ENCODE assay signal across 8 mouse cellular contexts in genomic region chr2:92375099-92375623, GRCm38 (mm10). TPM values are rescaled to one million over a fixed set of nuclear protein-coding genes. Genes with fewer than 3 reads are reported as not detected.
DNase-seq lines count a peak whose midpoint lies in the region; ATAC-seq lines count a peak whose summit lies in the region.

No protein-coding gene starts in this region.

- H3K27ac ChIP-seq in hindbrain, embryonic 15.5 days (replicated peaks) = peak overlapping the region; percentile 87

- no peaks in the 10 kb centered on the region for H3K9me3 ChIP-seq in hindbrain, embryonic 15.5 days

- under 1% methylated on average over 29 of the region's 29 CpGs for WGBS in hindbrain, embryonic 15.5 days

- H3K4me2 ChIP-seq in hindbrain, embryonic 15.5 days = peak overlapping the region; percentile 78

- H3K9ac ChIP-seq in hindbrain, embryonic 15.5 days = peak overlapping the region; percentile 77

- H3K4me1 ChIP-seq in hindbrain, embryonic 15.5 days (replicated peaks) = peaks cover 47% of the 10 kb centered on the region

- peak; percentile 98 for DNase-seq in T-cell, adult 2 months (ENCODE audit: low spot score)
- DNase-seq in cerebellum, postnatal 36 days = peak; percentile 90 to 92
- DNase-seq in frontal cortex, postnatal 36 days (ENCODE audit: low spot score in 2 of 2) = peak; percentile 95 to 96
- DNase-seq in left cerebral cortex, adult 11 months (ENCODE audit: low spot score) = peak; percentile 94
- DNase-seq in lung, postnatal 4 days = peak; percentile 96 to 99
- DNase-seq in retina, postnatal 7 days (ENCODE audit: low read depth, low spot score) = peak; percentile 95
- DNase-seq in urinary bladder, adult 2 months (ENCODE audit: low spot score) = peak; percentile 87

- peaks cover 9% of the 10 kb centered on the region for H3K27me3 ChIP-seq in hindbrain, embryonic 15.5 days

- H3K4me3 ChIP-seq in hindbrain, embryonic 15.5 days = peak overlapping the region; percentile 79

- H3K36me3 ChIP-seq in hindbrain, embryonic 15.5 days = peaks cover 22% of the 10 kb centered on the region

- ATAC-seq in hindbrain, embryonic 15.5 days (ENCODE audit: low FRiP score, low read depth) = peak; percentile 96

RNA-seq across cellular contexts. Expression of gene Large2, which starts 0.5 kb away (rescaled TPM):
- 1.5 TPM in 2 replicates for polyA plus RNA-seq in hindbrain, embryonic 15.5 days (2015; fragmentation: Nextera tagmentation; extraction: Ambion mirVana)
- polyA plus RNA-seq in urinary bladder, adult 2 months (2012; rRNA removed) = 10.6 and 13.2 TPM in 2 replicates

RNA-seq across cellular contexts. Expression of gene Pex16, which starts 0.7 kb away (rescaled TPM):
- 37.3 and 40.1 TPM in 2 replicates for polyA plus RNA-seq in hindbrain, embryonic 15.5 days (2015; fragmentation: Nextera tagmentation; extraction: Ambion mirVana)
- polyA plus RNA-seq in urinary bladder, adult 2 months (2012; rRNA removed) = 36.3 and 41.1 TPM in 2 replicates

RNA-seq across cellular contexts. Expression of gene 1700029I15Rik, which starts 7.2 kb away (rescaled TPM):
- polyA plus RNA-seq in hindbrain, embryonic 15.5 days (2015; fragmentation: Nextera tagmentation; extraction: Ambion mirVana) = 7.8 and 8.8 TPM in 2 replicates
- polyA plus RNA-seq in urinary bladder, adult 2 months (2012; rRNA removed) = 2.3 and 3.4 TPM in 2 replicates

RNA-seq across cellular contexts. Expression of gene Mapk8ip1, which starts 25.9 kb away (rescaled TPM):
- polyA plus RNA-seq in hindbrain, embryonic 15.5 days (2015; fragmentation: Nextera tagmentation; extraction: Ambion mirVana) = 162 and 178 TPM in 2 replicates
- 15.8 and 22.8 TPM in 2 replicates for polyA plus RNA-seq in urinary bladder, adult 2 months (2012; rRNA removed)

RNA-seq across cellular contexts. Expression of gene Cry2, which starts 58.7 kb away (rescaled TPM):
- polyA plus RNA-seq in hindbrain, embryonic 15.5 days (2015; fragmentation: Nextera tagmentation; extraction: Ambion mirVana) = 41.1 and 47.9 TPM in 2 replicates
- polyA plus RNA-seq in urinary bladder, adult 2 months (2012; rRNA removed) = 36.2 and 36.7 TPM in 2 replicates

Comparison
In these comparisons a context has a peak if more than half of its experiments do, and no peak if none do; other contexts are left out.
1. Peak in every context shown above with its lines: DNase-seq, ATAC-seq, H3K4me3 ChIP-seq and H3K27ac ChIP-seq.